Mouse (Mus musculus) embryonic facial prominence, embryonic 10.5 days (tissue): ENCODE results near the gene Gfpt1. TPM values are rescaled to one million over a fixed set of nuclear protein-coding genes. Genes with fewer than 3 reads are reported as not detected.
"Not testable (repeated sequence)": the region's sequence is repeated elsewhere in the genome, so short reads cannot be mapped to it uniquely, and the experiment has no call there.

Experiments used
- DNase-seq: peaks from one replicate; pipeline ENCODE4 v3.0.0-alpha.2; 2017; ENCODE audit warnings: low spot score
- H3K27ac ChIP-seq: fragments of 300-500 bp; sonication (generic); replicated peaks from 2 replicates; pipeline ENCODE4 v1.5.1; 2016; ENCODE audit warnings: mild to moderate bottlenecking
- H3K27me3 ChIP-seq: fragments of 300-500 bp; sonication (generic); replicated peaks from 2 replicates; pipeline ENCODE4 v1.6.1; 2016; ENCODE audit warnings: low read depth, mild to moderate bottlenecking; ENCODE audit not compliant: poor library complexity, severe bottlenecking
- H3K36me3 ChIP-seq: fragments of 300-500 bp; sonication (generic); replicated peaks from 2 replicates; pipeline ENCODE4 v1.6.1; 2016; ENCODE audit warnings: mild to moderate bottlenecking, moderate library complexity
- H3K4me1 ChIP-seq: fragments of 300-500 bp; sonication (generic); 2 replicates; pipeline ENCODE4 v1.6.1; 2016
- H3K4me3 ChIP-seq: fragments of 300-500 bp; sonication (generic); 2 replicates; pipeline ENCODE4 v1.5.1; 2016; ENCODE audit warnings: mild to moderate bottlenecking, moderate library complexity
- H3K9me3 ChIP-seq: fragments of 300-500 bp; sonication (generic); 2 replicates; pipeline ENCODE4 v1.6.1; 2016; ENCODE audit warnings: mild to moderate bottlenecking
- WGBS: fragments of 180-500 bp; shearing (Covaris S2); methylation state at CpG from one replicate; pipeline ENCODE4 v1.1.7; 2016; 5-methylcytosine and 5-hydroxymethylcytosine counted together
- polyA plus RNA-seq: library from polyadenylated mRNA; unstranded; fragments of >200 nt; fragmentation: Nextera tagmentation; extraction: Ambion mirVana; gene quantifications from 2 replicates; pipeline ENCODE4 v1.2.1, GENCODE M21; 2016

Gene Gfpt1
- polyA plus RNA-seq, 1 experiment from 2014 or later, result 17.0 TPM

- Histone ChIP-seq H3K27me3 (no peaks in the 10 kb centered on the region), H3K4me1 (no peaks in the 10 kb centered on the region), H3K36me3 (peaks cover 81% of the 10 kb centered on the region), H3K4me3 (no peak overlapping the region), H3K9me3 (no peaks in the 10 kb centered on the region), H3K27ac (no peak overlapping the region)
- no peak for DNase-seq
- 93% methylated on average over 5 of the region's 5 CpGs for WGBS
These were observed 45.7 kb downstream of the Gfpt1 start for GRCm38 (mm10) chr6:87088356-87088755.

GRCm38 (mm10) chr6:87090877-87091276, 48.2 kb downstream of the Gfpt1 start:
- no peak overlapping the region for H3K27ac ChIP-seq
- no peak for DNase-seq
- H3K4me3 ChIP-seq, result no peak overlapping the region
- 95% methylated on average over 3 of the region's 3 CpGs for WGBS
- H3K9me3 ChIP-seq, result no peaks in the 10 kb centered on the region
- no peaks in the 10 kb centered on the region for H3K4me1 ChIP-seq
- peaks cover 56% of the 10 kb centered on the region for H3K36me3 ChIP-seq
- H3K27me3 ChIP-seq, result no peaks in the 10 kb centered on the region

GRCm38 (mm10) chr6:87092476-87092875, 49.8 kb downstream of the Gfpt1 start:
- peaks cover 40% of the 10 kb centered on the region for H3K36me3 ChIP-seq
- no peaks in the 10 kb centered on the region for H3K4me1 ChIP-seq
- H3K27me3 ChIP-seq, result no peaks in the 10 kb centered on the region
- no peaks in the 10 kb centered on the region for H3K9me3 ChIP-seq
- WGBS, result 94% methylated on average over 5 of the region's 5 CpGs
- no peak overlapping the region for H3K4me3 ChIP-seq
- H3K27ac ChIP-seq, result no peak overlapping the region
- DNase-seq, result no peak

GRCm38 (mm10) chr6:87093631-87094030, 51.0 kb downstream of the Gfpt1 start:
- 91% methylated on average over 8 of the region's 8 CpGs for WGBS
- not testable (repeated sequence) for H3K4me3 ChIP-seq, DNase-seq, H3K27ac ChIP-seq, H3K27me3 ChIP-seq, H3K4me1 ChIP-seq, H3K9me3 ChIP-seq
- peaks cover 28% of the 10 kb centered on the region for H3K36me3 ChIP-seq

- Histone ChIP-seq H3K9me3 (no peaks in the 10 kb centered on the region), H3K27ac (no peak overlapping the region), H3K4me3 (no peak overlapping the region), H3K27me3 (no peaks in the 10 kb centered on the region), H3K4me1 (peaks cover 31% of the 10 kb centered on the region), H3K36me3 (no peaks in the 10 kb centered on the region)
- DNase-seq, result no peak
- 24% methylated on average over 3 of the region's 3 CpGs for WGBS
These were observed 56.6 kb downstream of the Gfpt1 start for GRCm38 (mm10) chr6:87099261-87099660.

- Histone ChIP-seq H3K36me3 (no peaks in the 10 kb centered on the region), H3K27me3 (no peaks in the 10 kb centered on the region), H3K4me3 (no peak overlapping the region), H3K4me1 (peaks cover 31% of the 10 kb centered on the region), H3K27ac (peak overlapping the region; percentile 55), H3K9me3 (no peaks in the 10 kb centered on the region)
- no peak for DNase-seq
- WGBS, result 70% methylated on average over 7 of the region's 7 CpGs
These were observed 57.1 kb downstream of the Gfpt1 start for GRCm38 (mm10) chr6:87099671-87100296.

- H3K36me3 ChIP-seq, result no peaks in the 10 kb centered on the region
- no peak for DNase-seq
- peaks cover 31% of the 10 kb centered on the region for H3K4me1 ChIP-seq
- H3K27ac ChIP-seq, result peak overlapping the region; percentile 55
- WGBS, result 90% methylated on average over 9 of the region's 9 CpGs
- H3K4me3 ChIP-seq, result no peak overlapping the region
- no peaks in the 10 kb centered on the region for H3K27me3 ChIP-seq
- H3K9me3 ChIP-seq, result no peaks in the 10 kb centered on the region
These were observed 57.8 kb downstream of the Gfpt1 start for GRCm38 (mm10) chr6:87100297-87101020.

GRCm38 (mm10) chr6:87101281-87101954, 58.8 kb downstream of the Gfpt1 start:
- 12% methylated on average over 12 of the region's 12 CpGs for WGBS
- H3K27me3 ChIP-seq, result no peaks in the 10 kb centered on the region
- H3K4me1 ChIP-seq, result peaks cover 31% of the 10 kb centered on the region
- H3K4me3 ChIP-seq, result peak overlapping the region; percentile 44
- no peaks in the 10 kb centered on the region for H3K9me3 ChIP-seq
- peak; percentile 87 for DNase-seq
- H3K36me3 ChIP-seq, result no peaks in the 10 kb centered on the region
- peak overlapping the region; percentile 76 for H3K27ac ChIP-seq

- 36% methylated on average over 4 of the region's 4 CpGs for WGBS
- H3K27ac ChIP-seq, result peak overlapping the region; percentile 21; the same call in 1 of the 2 replicates
- H3K9me3 ChIP-seq, result no peaks in the 10 kb centered on the region
- no peak overlapping the region for H3K4me3 ChIP-seq
- no peaks in the 10 kb centered on the region for H3K36me3 ChIP-seq
- H3K4me1 ChIP-seq, result peaks cover 31% of the 10 kb centered on the region
- H3K27me3 ChIP-seq, result no peaks in the 10 kb centered on the region
- no peak for DNase-seq
These were observed 59.3 kb downstream of the Gfpt1 start for GRCm38 (mm10) chr6:87101955-87102353.

GRCm38 (mm10) chr6:87102421-87102911, 59.8 kb downstream of the Gfpt1 start:
- H3K4me3 ChIP-seq, result no peak overlapping the region
- H3K4me1 ChIP-seq, result peaks cover 31% of the 10 kb centered on the region
- peak overlapping the region; percentile 21; the same call in 1 of the 2 replicates for H3K27ac ChIP-seq
- no peaks in the 10 kb centered on the region for H3K9me3 ChIP-seq
- WGBS, result 51% methylated on average over 7 of the region's 7 CpGs
- no peaks in the 10 kb centered on the region for H3K36me3 ChIP-seq
- H3K27me3 ChIP-seq, result no peaks in the 10 kb centered on the region
- no peak for DNase-seq

GRCm38 (mm10) chr6:87103314-87103713, 60.7 kb downstream of the Gfpt1 start:
- H3K4me3 ChIP-seq, result no peak overlapping the region
- no peaks in the 10 kb centered on the region for H3K27me3 ChIP-seq
- H3K4me1 ChIP-seq, result peaks cover 31% of the 10 kb centered on the region
- H3K27ac ChIP-seq, result no peak overlapping the region
- H3K36me3 ChIP-seq, result no peaks in the 10 kb centered on the region
- 98% methylated on average over 1 of the region's 1 CpGs for WGBS
- no peaks in the 10 kb centered on the region for H3K9me3 ChIP-seq
- no peak for DNase-seq

- H3K36me3 ChIP-seq, result no peaks in the 10 kb centered on the region
- WGBS, result 79% methylated on average over 11 of the region's 11 CpGs
These were observed 61.6 kb downstream of the Gfpt1 start, which contains the start of gene D6Ertd527e for GRCm38 (mm10) chr6:87104123-87104796. D6Ertd527e (plus strand) TSS chr6:87104746.

More at GRCm38 (mm10) chr6:87104123-87104796, 61.6 kb downstream of the Gfpt1 start, which contains the start of gene D6Ertd527e:
- H3K4me3 ChIP-seq, result no peak within 1 kb of the TSS
- no peaks in the 10 kb centered on the region for H3K9me3 ChIP-seq
- H3K4me1 ChIP-seq, result peaks cover 27% of the 10 kb centered on the region
- H3K27me3 ChIP-seq, result no peaks in the 10 kb centered on the region
- DNase-seq, result no peak
- H3K27ac ChIP-seq, result no peak within 1 kb of the TSS
